Mouse (Mus musculus): ENCODE measurements around the gene Efnb1.

Efnb1 gene

DNA sequence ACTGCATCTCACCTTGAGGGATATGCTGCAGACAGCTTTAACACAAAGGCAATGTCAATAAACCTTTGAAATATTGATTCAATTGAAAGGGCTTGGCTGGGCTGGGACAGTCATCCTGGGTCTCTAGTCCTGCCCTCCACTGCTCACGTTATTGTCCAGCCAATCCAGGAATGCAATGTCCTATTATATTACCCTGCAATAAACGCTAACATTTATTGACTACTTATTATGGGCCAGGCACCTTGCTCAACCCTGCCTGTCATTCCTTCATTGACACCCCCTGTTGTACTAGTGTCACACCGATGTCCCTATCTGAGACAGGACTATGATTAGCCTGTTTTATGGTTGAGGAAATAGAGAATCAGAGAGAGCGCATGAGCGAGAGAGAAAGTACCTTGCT is 18.4 kb downstream of the Efnb1 start:
- DNase-seq = no peak

- DNase-seq = no peak
Measured at GRCm38 (mm10) chrX:99159020-99159419, 23.1 kb downstream of the Efnb1 start.

DNA sequence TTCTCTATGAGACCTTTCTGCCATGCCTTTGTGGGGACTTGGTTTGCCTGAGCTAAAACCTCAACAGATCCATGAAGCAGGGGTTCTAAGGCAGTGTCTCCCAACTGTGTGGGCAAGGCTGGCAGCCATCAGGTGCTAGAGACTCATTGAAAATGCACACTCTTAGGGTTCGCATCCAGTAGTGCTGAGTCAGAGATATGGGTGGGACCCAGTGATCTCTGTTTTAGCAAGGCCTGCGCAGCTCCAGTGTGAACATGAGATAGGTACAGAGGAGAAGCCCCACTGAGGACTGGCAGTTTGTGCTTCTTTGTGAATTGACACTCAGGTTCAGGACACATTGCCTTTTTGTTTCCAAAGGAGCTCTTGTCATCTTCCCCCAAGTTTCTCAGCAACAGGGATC is 28.2 kb downstream of the Efnb1 start:
- DNase-seq = no peak

- DNase-seq = no peak
Measured at GRCm38 (mm10) chrX:99164855-99165368, 29.0 kb downstream of the Efnb1 start.

GRCm38 (mm10) chrX:99167014-99167413 is 31.1 kb downstream of the Efnb1 start:
- no peak for DNase-seq

DNA sequence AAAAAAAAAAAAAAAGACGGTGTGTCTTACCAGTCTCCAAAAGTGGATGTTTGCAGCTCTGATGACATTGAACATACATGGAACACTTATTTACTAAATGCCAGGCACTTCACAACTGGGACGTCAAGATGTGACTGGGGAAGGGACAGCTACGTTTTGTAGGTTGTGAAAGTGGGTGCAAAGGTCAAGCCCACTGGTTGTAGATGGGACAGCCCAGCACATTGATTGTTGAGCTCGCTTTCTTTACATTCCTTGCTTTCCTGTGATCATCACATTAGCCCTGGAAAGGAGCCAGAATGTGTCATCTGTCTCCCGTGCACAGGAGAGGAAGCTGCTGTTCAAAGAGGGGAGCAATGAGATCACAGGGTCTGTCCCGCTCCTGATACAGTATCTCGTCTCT is 31.6 kb downstream of the Efnb1 start:
- no peak for DNase-seq

GRCm38 (mm10) chrX:99172301-99172700 is 36.4 kb downstream of the Efnb1 start:
- no peak for DNase-seq

DNA sequence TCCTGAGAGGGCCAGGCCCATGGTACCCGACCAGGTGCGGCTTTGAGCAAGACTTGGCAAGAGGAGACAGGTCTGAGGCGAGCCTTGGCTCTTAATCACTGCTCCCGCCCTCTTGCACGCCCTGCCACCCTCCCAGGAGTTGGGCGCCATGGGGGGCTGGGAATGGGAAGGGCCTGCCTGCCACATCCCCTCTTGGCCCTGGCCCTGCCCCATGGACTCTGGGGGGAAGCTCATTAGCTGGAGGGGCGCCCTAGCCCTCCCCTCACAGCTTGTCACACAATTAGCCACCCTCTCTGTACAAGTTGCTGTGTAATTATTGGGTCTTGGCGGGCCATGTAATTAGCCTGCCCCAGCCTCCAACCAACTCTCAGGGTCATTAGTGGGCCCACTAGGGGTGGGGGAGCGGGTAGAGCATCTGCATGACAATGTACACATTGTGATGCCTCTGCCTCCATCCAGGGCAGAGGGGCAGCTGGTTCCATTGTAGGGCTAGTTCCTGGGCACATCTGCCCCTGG is 49.2 kb downstream of the Efnb1 start:
- DNase-seq = no peak

DNA sequence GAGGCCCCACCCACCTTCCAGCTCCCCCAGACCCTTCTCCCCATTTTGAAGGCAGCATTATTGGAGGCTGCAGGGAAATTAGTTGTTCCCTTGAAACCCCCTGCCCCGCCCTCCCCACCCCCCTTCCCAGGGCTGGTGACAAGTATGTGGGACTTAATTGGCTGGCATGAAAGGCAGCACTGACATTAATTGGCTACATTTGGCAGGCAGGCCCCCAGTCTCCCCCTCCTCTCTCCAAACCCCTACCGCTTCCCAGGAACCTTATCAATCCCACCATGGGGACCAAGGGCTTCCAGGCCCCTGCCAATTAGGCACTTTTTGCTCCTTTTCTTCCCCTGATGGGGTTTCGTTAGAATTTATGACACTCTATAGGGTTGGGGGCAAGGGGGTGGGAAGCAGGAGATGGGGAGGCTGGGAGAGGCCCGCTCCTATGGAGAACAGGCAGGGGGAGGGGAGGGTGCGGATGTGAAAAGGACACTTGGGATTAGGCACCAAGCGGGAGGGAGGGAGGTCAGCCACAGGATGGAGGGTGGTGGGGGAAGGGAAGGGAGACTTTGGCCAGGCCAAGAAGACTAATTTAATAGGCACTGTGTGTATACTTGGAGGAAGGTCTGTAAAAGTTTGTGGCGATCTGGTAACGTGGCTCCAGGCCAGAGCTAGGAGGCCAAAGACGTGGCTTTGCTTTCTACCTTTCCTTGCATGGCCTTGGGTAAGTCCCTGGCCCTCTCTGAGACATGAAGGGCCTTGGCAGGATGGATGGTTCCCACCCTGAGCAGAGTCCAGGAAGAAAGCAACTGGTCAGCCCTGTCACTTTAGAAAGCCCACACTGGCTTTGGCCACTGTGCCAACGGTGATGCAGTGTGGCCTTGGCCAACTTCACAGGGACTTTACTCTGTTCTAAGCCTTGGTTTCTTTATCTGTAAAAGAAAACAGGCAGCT is 50.8 kb downstream of the Efnb1 start:
- DNase-seq = no peak

DNA sequence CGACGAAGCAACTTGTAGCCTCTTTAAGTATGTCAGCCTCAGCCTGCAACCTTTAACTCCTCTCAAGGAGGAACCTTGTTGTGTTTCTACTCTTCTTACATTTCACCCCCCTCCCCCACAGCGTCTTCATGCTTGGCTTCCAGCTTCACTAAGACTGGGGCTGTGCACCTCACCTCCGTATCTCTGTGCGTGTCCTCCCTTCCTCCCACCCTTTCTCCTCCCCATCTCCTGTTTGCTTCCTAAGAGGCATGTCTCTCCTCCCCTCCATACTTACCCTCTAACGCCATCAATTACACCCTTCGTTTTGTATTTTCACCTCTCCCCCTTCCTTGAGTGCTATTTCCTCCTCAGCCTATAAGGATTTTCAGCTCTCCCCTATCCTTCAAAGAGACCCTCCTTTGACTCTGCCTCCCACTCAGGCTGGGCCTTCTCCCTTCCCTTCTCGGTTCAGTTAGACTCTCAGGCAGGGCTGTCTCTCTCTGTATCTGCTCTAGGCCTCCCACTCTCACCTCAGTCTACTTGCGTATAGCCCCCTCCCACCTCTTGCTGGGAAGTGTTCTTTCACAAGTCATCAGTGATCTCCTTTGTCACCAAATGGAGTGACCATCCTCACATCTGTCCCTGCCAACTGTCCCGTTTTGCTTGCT is 55.6 kb downstream of the Efnb1 start:
- DNase-seq = no peak

DNA sequence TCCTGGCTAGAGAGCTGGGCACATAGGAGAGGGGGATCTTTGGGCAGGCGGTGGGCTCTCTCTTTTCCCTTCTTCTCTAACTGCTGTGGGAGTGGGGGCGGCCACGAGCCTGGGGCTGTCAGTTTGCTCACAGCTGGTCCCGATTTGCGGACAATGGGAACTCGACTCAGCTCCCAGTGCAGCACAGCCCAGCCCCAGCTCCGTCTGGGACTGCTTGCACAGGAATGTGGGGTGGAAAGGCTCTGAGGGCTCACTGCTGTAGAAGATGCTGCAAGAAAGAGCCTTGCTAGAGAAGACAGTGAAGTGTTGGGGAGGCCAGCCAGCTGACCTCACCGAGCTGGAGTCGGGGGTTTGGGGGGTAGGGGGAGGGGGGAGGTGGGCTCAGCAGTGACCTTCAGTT is 61.0 kb downstream of the Efnb1 start:
- DNase-seq = no peak

DNA sequence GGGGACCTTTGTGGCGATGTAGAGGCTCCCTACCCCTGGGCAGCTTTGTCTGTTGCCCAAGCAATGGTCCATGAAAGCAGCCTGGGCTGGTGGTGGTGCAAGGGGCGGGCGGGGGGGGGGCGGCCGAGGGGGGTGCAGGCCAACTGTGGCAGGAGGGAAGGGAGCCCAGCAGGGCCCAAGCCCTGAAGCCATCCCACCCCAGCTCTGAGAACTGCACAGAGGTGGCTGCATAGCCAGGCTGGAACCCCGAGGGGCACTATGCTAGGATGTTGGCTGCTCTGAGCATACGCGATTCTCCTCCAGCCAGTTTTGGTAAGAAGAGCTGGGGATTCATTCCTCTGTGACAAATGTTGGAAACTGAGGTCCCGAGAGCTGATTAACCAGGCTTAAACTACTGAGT is 62.6 kb downstream of the Efnb1 start:
- DNase-seq = no peak
